37 mouse cellular contexts compared by ENCODE assay signal in genomic region chr16:32179333-32179901, GRCm38 (mm10). TPM values are rescaled to one million over a fixed set of nuclear protein-coding genes. Genes with fewer than 3 reads are reported as not detected.
A peak's percentile ranks its signal among the peaks of the same experiment; 100 is the strongest.
DNase-seq lines count a peak whose midpoint lies in the region; ATAC-seq and TF ChIP-seq lines count a peak whose summit lies in the region.
"Had no signal": no experiment of that assay in that cellular context is flagged by ENCODE, and none has a peak within 500 bp of the region (broad histone marks: within the 10 kb centered on the region; RNA-seq: fewer than 3 reads in every experiment).

Bex6 (plus strand) TSS chr16:32179823.

- peaks cover 5% of the 10 kb centered on the region; the same call in 1 of the 2 replicates for H3K79me2 ChIP-seq in macrophage (ENCODE audit: inconsistent target)

- no peak within 1 kb of the TSS for H3K4me2 ChIP-seq in forebrain, embryonic 11.5 days (ENCODE audit: low read depth, low read length, severe bottlenecking)
- no peak within 1 kb of the TSS for H3K4me2 ChIP-seq in forebrain, embryonic 14.5 days (ENCODE audit: low read length)
- H3K4me2 ChIP-seq: forebrain, embryonic 15.5 days; heart, embryonic 12.5 days; hindbrain, embryonic 14.5 days; kidney, embryonic 15.5 days; limb, embryonic 12.5 days; midbrain, embryonic 12.5 days; stomach, embryonic 15.5 days had no signal

- no peak within 1 kb of the TSS for H3K4me3 ChIP-seq in forebrain, embryonic 11.5 days (ENCODE audit: low read depth, low read length)
- H3K4me3 ChIP-seq in forebrain, embryonic 14.5 days (ENCODE audit: low read depth, low read length) = no peak within 1 kb of the TSS
- no peak within 1 kb of the TSS for H3K4me3 ChIP-seq in macrophage (ENCODE audit: inconsistent target)
- no peak within 1 kb of the TSS for H3K4me3 ChIP-seq in kidney, adult 2 months (ENCODE audit: insufficient read depth, low read depth, low read length)
- H3K4me3 ChIP-seq: forebrain, embryonic 15.5 days; heart, embryonic 12.5 days; kidney, embryonic 15.5 days; layer of hippocampus, adult 2 months; left cerebral cortex, adult 2 months; limb, embryonic 12.5 days; midbrain, embryonic 12.5 days; stomach, embryonic 15.5 days had no signal

- no peak for ATAC-seq in forebrain, embryonic 11.5 days (replicated peaks; ENCODE audit: low FRiP score)
- no peak for ATAC-seq in forebrain, embryonic 14.5 days
- peak; percentile 45 for ATAC-seq in granulocyte monocyte progenitor cell, adult 5-6 weeks (replicated peaks; ENCODE audit: poor library complexity, severe bottlenecking)
- ATAC-seq: forebrain, embryonic 15.5 days had no signal

- no peaks in the 10 kb centered on the region for H3K9me3 ChIP-seq in forebrain, embryonic 11.5 days (ENCODE audit: control insufficient read depth, low read length)
- no peaks in the 10 kb centered on the region for H3K9me3 ChIP-seq in forebrain, embryonic 14.5 days (replicated peaks; ENCODE audit: control insufficient read depth, low read length)
- H3K9me3 ChIP-seq: forebrain, embryonic 15.5 days; limb, embryonic 12.5 days; midbrain, embryonic 12.5 days; stomach, embryonic 15.5 days had no signal

- no peaks in the 10 kb centered on the region for H3K36me3 ChIP-seq in forebrain, embryonic 11.5 days (ENCODE audit: control insufficient read depth, insufficient read depth, low read length)
- no peaks in the 10 kb centered on the region for H3K36me3 ChIP-seq in forebrain, embryonic 14.5 days (ENCODE audit: control insufficient read depth, insufficient read depth, low read length)
- H3K36me3 ChIP-seq in macrophage (ENCODE audit: inconsistent target) = no peaks in the 10 kb centered on the region
- H3K36me3 ChIP-seq in kidney, adult 2 months (ENCODE audit: control insufficient read depth, insufficient read depth, low read length) = no peaks in the 10 kb centered on the region
- H3K36me3 ChIP-seq: forebrain, embryonic 15.5 days; G1E; heart, embryonic 12.5 days; kidney, embryonic 15.5 days; limb, embryonic 12.5 days; midbrain, embryonic 12.5 days; stomach, embryonic 15.5 days had no signal

- DNase-seq in forebrain, embryonic 11.5 days (ENCODE audit: low spot score) = peak; percentile 16
- DNase-seq in forebrain, embryonic 14.5 days (ENCODE audit: low spot score) = no peak
- peak; percentile 64 for DNase-seq in 416B (ENCODE audit: low read depth)
- no peak for DNase-seq in spleen, postnatal 14 days (ENCODE audit: low spot score in 2 of 2)
- no peak for DNase-seq in kidney, adult 2 months
- no peak for DNase-seq in gastrocnemius, adult 18-20 months (ENCODE audit: low spot score)
- DNase-seq: adrenal gland, postnatal 14 days; cerebellum, adult 2 months; cerebellum, postnatal 25 days; gastrocnemius, postnatal 10 days; heart, adult 11 months; heart, postnatal 4 days; kidney, adult 11 months; kidney, postnatal 25 days; lung, postnatal 4 days; right cerebral cortex, postnatal 14 days; thymus, postnatal 25 days had no signal

- H3K27ac ChIP-seq in forebrain, embryonic 11.5 days (ENCODE audit: low read depth, low read length) = no peak within 1 kb of the TSS
- H3K27ac ChIP-seq in forebrain, embryonic 14.5 days (ENCODE audit: low read depth, low read length) = no peak within 1 kb of the TSS
- H3K27ac ChIP-seq in macrophage = peak within 1 kb of the TSS; percentile 99
- H3K27ac ChIP-seq in kidney, adult 2 months (ENCODE audit: insufficient read depth, low read depth, low read length) = no peak within 1 kb of the TSS
- H3K27ac ChIP-seq: forebrain, embryonic 15.5 days; hindbrain, embryonic 14.5 days; kidney, embryonic 15.5 days; layer of hippocampus, adult 2 months; left cerebral cortex, adult 2 months; limb, embryonic 12.5 days; liver, embryonic 14.5 days; midbrain, embryonic 12.5 days; stomach, embryonic 15.5 days had no signal

- no peak within 1 kb of the TSS for H3K9ac ChIP-seq in forebrain, embryonic 11.5 days (ENCODE audit: low read length)
- no peak within 1 kb of the TSS for H3K9ac ChIP-seq in forebrain, embryonic 14.5 days (ENCODE audit: low read length)
- H3K9ac ChIP-seq: forebrain, embryonic 15.5 days; heart, embryonic 12.5 days; hindbrain, embryonic 14.5 days; kidney, embryonic 15.5 days; limb, embryonic 12.5 days; liver, embryonic 14.5 days; midbrain, embryonic 12.5 days; stomach, embryonic 15.5 days had no signal

- WGBS in forebrain, embryonic 11.5 days = 92% methylated on average over 6 of the region's 6 CpGs
- 91% methylated on average over 6 of the region's 6 CpGs for WGBS in forebrain, embryonic 14.5 days
- WGBS in macrophage (ENCODE audit: missing documents) = 17% methylated on average over 6 of the region's 6 CpGs
- WGBS in kidney, adult 2 months = 87% methylated on average over 6 of the region's 6 CpGs

- no peak for TF ChIP-seq CTCF in kidney, adult 2 months (conservative IDR thresholded peaks at IDR 0.05; ENCODE audit: insufficient read depth, insufficient read length, low read depth, low read length)

- no peaks in the 10 kb centered on the region for H3K27me3 ChIP-seq in forebrain, embryonic 11.5 days (ENCODE audit: control insufficient read depth, insufficient read depth, low read length)
- no peaks in the 10 kb centered on the region for H3K27me3 ChIP-seq in forebrain, embryonic 14.5 days (replicated peaks; ENCODE audit: control insufficient read depth, insufficient read depth, low read length)
- no peaks in the 10 kb centered on the region for H3K27me3 ChIP-seq in kidney, adult 2 months (replicated peaks; ENCODE audit: control insufficient read depth, insufficient read depth, low read length)
- H3K27me3 ChIP-seq: forebrain, embryonic 15.5 days; heart, embryonic 12.5 days; kidney, embryonic 15.5 days; limb, embryonic 12.5 days; midbrain, embryonic 12.5 days; stomach, embryonic 15.5 days had no signal

- H3K4me1 ChIP-seq in forebrain, embryonic 11.5 days (replicated peaks; ENCODE audit: control insufficient read depth, insufficient read depth, low read length) = peaks cover 4% of the 10 kb centered on the region; the same call in 1 of the 2 replicates
- no peaks in the 10 kb centered on the region; the same call in 1 of the 2 replicates for H3K4me1 ChIP-seq in forebrain, embryonic 14.5 days (ENCODE audit: control insufficient read depth, insufficient read depth, low read length)
- no peaks in the 10 kb centered on the region for H3K4me1 ChIP-seq in kidney, adult 2 months (ENCODE audit: control insufficient read depth, insufficient read depth, low read length)
- H3K4me1 ChIP-seq: stomach, embryonic 15.5 days had no signal

- TF ChIP-seq POLR2A in kidney, adult 2 months (IDR thresholded peaks at IDR 0.05; ENCODE audit: low read depth, low read length) = no peak

RNA-seq across cellular contexts. Expression of gene Bex6, which starts in this region (rescaled TPM):
- 0.35 TPM in 1 of 2 replicates, not detected in the other for polyA plus RNA-seq in forebrain, embryonic 11.5 days (2014; fragmentation: Nextera tagmentation; extraction: Ambion mirVana)
- polyA plus RNA-seq in forebrain, embryonic 14.5 days (2014; fragmentation: Nextera tagmentation; extraction: Ambion mirVana) = not detected in 2 replicates
- total RNA-seq in granulocyte monocyte progenitor cell, adult 5-6 weeks (2014; fragmentation: Nextera tagmentation) = 102 and 159 TPM in 2 replicates
- total RNA-seq in granulocyte monocyte progenitor cell, adult 5-6 weeks (2017) = 86.7 and 90.4 TPM in 2 replicates
- under 1 TPM in 1 of 26 experiments, not detected in 25; 0.99 TPM for total RNA-seq in macrophage (2018; cell fraction: chromatin; rRNA removed)
- total RNA-seq in macrophage (2018; cell fraction: cytosol; rRNA removed) = 1 to 10 TPM in 1 of 26 experiments, under 1 TPM in 24, not detected in 1; 0.14 to 1.2 (median 0.43) TPM
- not detected for total RNA-seq in macrophage (2018; cell fraction: nucleus; rRNA removed)
- 0.64 to 0.83 TPM (median 0.74 TPM) in 3 replicates for polyA plus RNA-seq in macrophage (2018)
- not detected in 2 replicates for polyA plus RNA-seq in kidney, adult 2 months (2012; rRNA removed)
- not detected for total RNA-seq in gastrocnemius, adult 18-20 months (2021)
- total RNA-seq: adrenal gland, postnatal 14 days; G1E; heart, postnatal 4 days; layer of hippocampus, adult 2 months; layer of hippocampus, postnatal 14 days; left cerebral cortex, adult 2 months; left cerebral cortex, postnatal 25 days had no signal
- polyA plus RNA-seq: brain, embryonic 14.5 days; cerebellum, adult 2 months; embryonic facial prominence, embryonic 11.5 days; forebrain, embryonic 15.5 days; G1E; heart, embryonic 12.5 days; heart, postnatal 0 days; hindbrain, embryonic 14.5 days; kidney, embryonic 15.5 days; limb, embryonic 12.5 days; midbrain, embryonic 12.5 days; neural tube, embryonic 14.5 days; small intestine, adult 2 months had no signal

Comparison
In these comparisons a context has a peak if more than half of its experiments do, and no peak if none do; other contexts are left out.
1. RNA of gene Bex6 (total RNA-seq): 86.7 to 159 TPM in granulocyte monocyte progenitor cell, adult 5-6 weeks; not detected in gastrocnemius, adult 18-20 months; every median in the first group is over 10 times any median in the second.
2. Peak in DNase-seq in forebrain, embryonic 11.5 days; RNA of the gene not detected or under 1 TPM.